Comparison of ENCODE assay signal across 9 mouse cellular contexts in the genomic region with DNA sequence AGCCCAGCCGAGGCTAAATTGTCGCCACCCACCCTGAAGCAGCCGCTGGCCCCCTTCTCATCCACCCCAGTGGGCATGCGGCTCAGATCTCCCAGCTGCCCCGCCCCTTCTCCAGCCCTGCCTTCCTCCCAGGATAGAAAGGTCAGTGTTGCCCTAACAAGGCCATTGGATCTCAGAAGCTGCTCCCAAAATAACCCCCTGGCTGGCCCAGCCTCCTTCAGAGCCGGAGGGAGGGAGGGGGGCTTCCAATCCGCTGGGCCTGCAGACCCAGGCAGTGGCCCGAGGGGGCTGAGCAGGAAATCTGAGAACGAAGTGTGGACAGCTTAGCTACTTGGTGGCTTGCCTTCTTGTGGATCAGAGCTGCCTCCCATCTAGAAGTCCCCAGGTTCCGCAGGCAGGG. TPM values are rescaled to one million over a fixed set of nuclear protein-coding genes. Genes with fewer than 3 reads are reported as not detected.
DNase-seq lines count a peak whose midpoint lies in the region; ATAC-seq and TF ChIP-seq lines count a peak whose summit lies in the region.
"Had no signal": no experiment of that assay in that cellular context is flagged by ENCODE, and none has a peak within 500 bp of the region (broad histone marks: within the 10 kb centered on the region; RNA-seq: fewer than 3 reads in every experiment).

A gene (minus strand): TSS at position 89 of the 400 bp plus-strand sequence.

- no peaks in the 10 kb centered on the region for H3K36me3 ChIP-seq in midbrain, embryonic 12.5 days
- H3K36me3 ChIP-seq in midbrain, embryonic 14.5 days (ENCODE audit: control insufficient read depth, insufficient read depth, low read length) = no peaks in the 10 kb centered on the region
- H3K36me3 ChIP-seq in kidney, postnatal 0 days (ENCODE audit: insufficient read depth, low read length) = no peaks in the 10 kb centered on the region
- H3K36me3 ChIP-seq: liver, embryonic 15.5 days had no signal

- H3K4me1 ChIP-seq in midbrain, embryonic 12.5 days = peaks cover 12% of the 10 kb centered on the region
- no peaks in the 10 kb centered on the region for H3K4me1 ChIP-seq in midbrain, embryonic 14.5 days (ENCODE audit: control insufficient read depth, insufficient read depth, low read length)
- H3K4me1 ChIP-seq in kidney, postnatal 0 days (replicated peaks; ENCODE audit: insufficient read depth, low read length) = peaks cover 8% of the 10 kb centered on the region
- H3K4me1 ChIP-seq: liver, embryonic 15.5 days had no signal

- intact Hi-C loops in gastrocnemius, postnatal 36 days (cut with DNase I) = loop anchor here (5.0 to 10.0 kb wide), 2 partner anchors 36 to 473 kb away; no protein-coding TSS in a partner anchor

- no peaks in the 10 kb centered on the region for H3K9me3 ChIP-seq in midbrain, embryonic 12.5 days
- no peaks in the 10 kb centered on the region for H3K9me3 ChIP-seq in midbrain, embryonic 14.5 days (ENCODE audit: control insufficient read depth, low read length)
- no peaks in the 10 kb centered on the region for H3K9me3 ChIP-seq in kidney, postnatal 0 days (replicated peaks; ENCODE audit: low read length)
- H3K9me3 ChIP-seq: liver, embryonic 15.5 days had no signal

- TF ChIP-seq CTCF in kidney, postnatal 0 days (IDR thresholded peaks at IDR 0.05; ENCODE audit: low read depth) = peak; percentile 19; the same call in 1 of the 2 replicates

- peak within 1 kb of the TSS; percentile 35 for H3K4me2 ChIP-seq in midbrain, embryonic 12.5 days (replicated peaks)
- no peak within 1 kb of the TSS for H3K4me2 ChIP-seq in midbrain, embryonic 14.5 days (ENCODE audit: low read length)
- peak within 1 kb of the TSS; percentile 55 for H3K4me2 ChIP-seq in kidney, postnatal 0 days (ENCODE audit: low read length)
- H3K4me2 ChIP-seq: liver, embryonic 15.5 days had no signal

- WGBS in midbrain, embryonic 12.5 days = 7% methylated on average over 10 of the region's 10 CpGs
- WGBS in midbrain, embryonic 14.5 days = 8% methylated on average over 10 of the region's 10 CpGs
- 3% methylated on average over 10 of the region's 10 CpGs for WGBS in kidney, postnatal 0 days

- H3K9ac ChIP-seq in midbrain, embryonic 12.5 days (replicated peaks) = 0 out of 2 replicates have a peak within 1 kb of the TSS, but pooled peaks have one; percentile 17
- H3K9ac ChIP-seq in midbrain, embryonic 14.5 days (replicated peaks; ENCODE audit: low read length) = no peak within 1 kb of the TSS
- peak within 1 kb of the TSS; percentile 40; the same call in 1 of the 2 replicates for H3K9ac ChIP-seq in kidney, postnatal 0 days (ENCODE audit: low read depth, low read length)
- H3K9ac ChIP-seq: liver, embryonic 15.5 days had no signal

- no peak for DNase-seq in midbrain, embryonic 14.5 days
- DNase-seq in gastrocnemius, postnatal 36 days = peak; percentile 60 to 68
- peak; percentile 84 for DNase-seq in kidney, postnatal 0 days (ENCODE audit: low spot score)
- DNase-seq in mesoderm, embryonic 11.5 days (ENCODE audit: low read depth, low spot score) = peak; percentile 72
- no peak for DNase-seq in cerebellum, postnatal 10 days
- DNase-seq in spleen, postnatal 10 days (ENCODE audit: low spot score in 2 of 2) = no peak
- no peak for DNase-seq in right cerebral cortex, postnatal 36 days (ENCODE audit: low spot score in 2 of 2)

- 0 out of 2 replicates have a peak, but pooled peaks cover 3% of the 10 kb centered on the region for H3K27me3 ChIP-seq in midbrain, embryonic 12.5 days
- no peaks in the 10 kb centered on the region for H3K27me3 ChIP-seq in midbrain, embryonic 14.5 days (ENCODE audit: control insufficient read depth, insufficient read depth, low read length)
- no peaks in the 10 kb centered on the region for H3K27me3 ChIP-seq in kidney, postnatal 0 days (ENCODE audit: insufficient read depth, low read length)

- no peak within 1 kb of the TSS for H3K27ac ChIP-seq in midbrain, embryonic 12.5 days (replicated peaks)
- no peak within 1 kb of the TSS for H3K27ac ChIP-seq in midbrain, embryonic 14.5 days (replicated peaks; ENCODE audit: low read depth, low read length)
- 0 out of 2 replicates have a peak within 1 kb of the TSS, but pooled peaks have one; percentile 28 for H3K27ac ChIP-seq in kidney, postnatal 0 days
- H3K27ac ChIP-seq: liver, embryonic 15.5 days had no signal

- H3K4me3 ChIP-seq in midbrain, embryonic 12.5 days = 0 out of 2 replicates have a peak within 1 kb of the TSS, but pooled peaks have one; percentile 6
- no peak within 1 kb of the TSS for H3K4me3 ChIP-seq in midbrain, embryonic 14.5 days (replicated peaks; ENCODE audit: low read depth, low read length)
- H3K4me3 ChIP-seq in kidney, postnatal 0 days (replicated peaks; ENCODE audit: low read depth, low read length) = peak within 1 kb of the TSS; percentile 28
- H3K4me3 ChIP-seq: liver, embryonic 15.5 days had no signal

- no peak for ATAC-seq in midbrain, embryonic 12.5 days (ENCODE audit: low FRiP score, low read depth)
- ATAC-seq in midbrain, embryonic 14.5 days (ENCODE audit: low FRiP score, low TSS enrichment) = no peak
- ATAC-seq in kidney, postnatal 0 days (replicated peaks; ENCODE audit: low FRiP score, low read depth) = peak; percentile 73

RNA-seq across cellular contexts. Expression of the gene that starts here (rescaled TPM):
- 0.30 and 0.45 TPM in 2 replicates for polyA plus RNA-seq in midbrain, embryonic 12.5 days (2016; fragmentation: Nextera tagmentation; extraction: Ambion mirVana)
- 0.30 and 0.37 TPM in 2 replicates for polyA plus RNA-seq in midbrain, embryonic 14.5 days (2014; fragmentation: Nextera tagmentation; extraction: Ambion mirVana)
- total RNA-seq in gastrocnemius, postnatal 36 days (2021) = 100 to 1,000 TPM; 427 to 468 TPM
- polyA plus RNA-seq in kidney, postnatal 0 days (2015; fragmentation: Nextera tagmentation; extraction: Ambion mirVana) = 3.4 and 3.5 TPM in 2 replicates

Comparison
In these comparisons a context has a peak if more than half of its experiments do, and no peak if none do; other contexts are left out.
1. DNase-seq: peak in gastrocnemius, postnatal 36 days (2 of 2), kidney, postnatal 0 days (single experiment) and mesoderm, embryonic 11.5 days (single experiment); none in midbrain, embryonic 14.5 days (single experiment), cerebellum, postnatal 10 days (0 of 2), spleen, postnatal 10 days (0 of 2) and right cerebral cortex, postnatal 36 days (0 of 2).